Mouse (Mus musculus) hindbrain, embryonic 15.5 days (tissue): ENCODE measurements around the gene Rpa3. TPM values are rescaled to one million over a fixed set of nuclear protein-coding genes. Genes with fewer than 3 reads are reported as not detected.

Experiments used
- ATAC-seq: fragments of 200-750 bp; cut with Nextera tagmentation; 2 replicates; pipeline ENCODE4 v1.8.0; 2017; ENCODE audit warnings: low read depth, moderate number of reproducible peaks, moderate TSS enrichment; ENCODE audit not compliant: low FRiP score
- H3K27ac ChIP-seq: fragments of 300-500 bp; sonication (generic); replicated peaks from 2 replicates; pipeline ENCODE4 v1.5.1; 2015; ENCODE audit warnings: mild to moderate bottlenecking, inconsistent platforms
- H3K27me3 ChIP-seq: fragments of 300-500 bp; sonication (generic); 2 replicates; pipeline ENCODE4 v1.6.1; 2015; ENCODE audit warnings: control low read depth, inconsistent platforms
- H3K36me3 ChIP-seq: fragments of 300-500 bp; sonication (generic); 2 replicates; pipeline ENCODE4 v1.6.1; 2015; ENCODE audit warnings: control low read depth, inconsistent platforms
- H3K4me1 ChIP-seq: fragments of 300-500 bp; sonication (generic); replicated peaks from 2 replicates; pipeline ENCODE4 v1.6.1; 2015; ENCODE audit warnings: control low read depth, inconsistent platforms
- H3K4me2 ChIP-seq: fragments of 300-500 bp; sonication (generic); 2 replicates; pipeline ENCODE4 v1.6.1; 2015; ENCODE audit warnings: moderate library complexity, mild to moderate bottlenecking, inconsistent platforms
- H3K4me3 ChIP-seq: fragments of 300-500 bp; sonication (generic); 2 replicates; pipeline ENCODE4 v1.5.1; 2015; ENCODE audit warnings: mild to moderate bottlenecking, inconsistent platforms
- H3K9ac ChIP-seq: fragments of 300-500 bp; sonication (generic); 2 replicates; pipeline ENCODE4 v1.6.1; 2015; ENCODE audit warnings: inconsistent platforms
- H3K9me3 ChIP-seq: fragments of 300-500 bp; sonication (generic); 2 replicates; pipeline ENCODE4 v1.6.1; 2016; ENCODE audit warnings: control low read depth, inconsistent platforms
- WGBS: fragments of 180-500 bp; shearing (Covaris S2); methylation state at CpG from one replicate; pipeline ENCODE4 v1.1.7; 2015; 5-methylcytosine and 5-hydroxymethylcytosine counted together
- polyA plus RNA-seq: library from polyadenylated mRNA; unstranded; fragments of >200 nt; fragmentation: Nextera tagmentation; extraction: Ambion mirVana; gene quantifications from 2 replicates; pipeline ENCODE4 v1.2.1, GENCODE M21; 2015

Gene Rpa3
- polyA plus RNA-seq, 1 experiment from 2014 or later: 47.7 TPM

DNA sequence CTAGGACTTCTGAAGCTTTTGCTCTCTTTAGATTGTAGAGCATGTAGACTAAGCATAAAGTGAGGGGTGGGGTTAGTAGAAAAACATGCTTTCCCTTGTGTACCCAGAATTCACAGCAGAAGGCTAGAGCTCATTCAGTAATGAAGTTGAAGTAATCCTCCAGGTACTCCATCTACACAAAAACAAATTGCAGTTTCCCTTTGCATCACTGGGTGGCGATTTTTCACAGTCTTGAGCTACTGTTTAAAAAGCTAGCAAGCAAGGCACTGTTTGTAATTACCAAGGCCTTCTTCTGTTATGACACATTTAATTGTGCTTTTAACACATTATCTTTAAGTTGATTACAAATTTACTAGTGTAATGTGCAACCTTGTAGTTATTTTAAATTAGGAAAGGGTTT lies 16.1 kb upstream of the Rpa3 start:
- WGBS: 8% methylated on average over 1 of the region's 1 CpGs
- H3K27ac ChIP-seq: no peak overlapping the region
- ATAC-seq: peak; percentile 75; the same call in 1 of the 2 replicates

DNA sequence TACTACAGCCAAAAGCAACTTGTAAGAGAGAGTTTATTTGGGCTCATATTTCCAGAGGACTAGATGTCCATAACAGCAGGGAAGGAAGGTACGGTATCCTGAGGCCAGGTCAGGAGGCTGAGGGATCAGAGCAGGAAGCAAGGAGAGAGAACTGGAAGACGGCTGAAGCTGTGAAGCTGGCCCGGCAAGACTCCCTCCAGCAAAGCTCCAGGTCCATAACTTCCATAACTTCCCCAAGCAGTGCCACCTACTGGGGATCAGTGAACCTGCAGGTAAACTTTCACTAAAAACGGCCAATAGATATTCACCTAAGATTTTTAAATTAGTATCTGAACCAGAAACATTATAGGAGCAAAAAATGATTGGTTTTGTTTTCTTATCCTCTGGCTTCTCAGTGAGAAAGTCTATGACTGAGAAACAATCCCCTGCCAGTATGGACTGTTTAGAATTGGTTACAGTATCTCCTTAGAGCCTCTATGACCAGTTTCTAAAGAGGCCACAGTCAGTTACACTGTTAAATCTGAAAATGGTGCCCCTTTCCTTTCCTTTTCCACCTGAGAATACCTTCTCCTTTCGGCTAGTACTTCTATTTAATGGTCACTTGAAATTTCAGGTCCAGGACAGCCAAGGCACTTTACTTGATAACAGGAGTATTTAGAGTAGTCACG lies 15.5 kb upstream of the Rpa3 start:
- WGBS: 43% methylated on average over 6 of the region's 6 CpGs
- H3K27me3 ChIP-seq: no peaks in the 10 kb centered on the region
- H3K36me3 ChIP-seq: peaks cover 8% of the 10 kb centered on the region
- no peak overlapping the region for H3K4me3 ChIP-seq
- ATAC-seq: no peak
- no peak overlapping the region for H3K27ac ChIP-seq
- H3K9me3 ChIP-seq: no peaks in the 10 kb centered on the region
- 0 out of 2 replicates have a peak, but pooled peaks cover 4% of the 10 kb centered on the region for H3K4me1 ChIP-seq
- no peak overlapping the region for H3K9ac ChIP-seq
- H3K4me2 ChIP-seq: no peak overlapping the region

More for the DNA sequence above, 16.1 kb upstream of the Rpa3 start:
- Histone ChIP-seq H3K4me1 (0 out of 2 replicates have a peak, but pooled peaks cover 4% of the 10 kb centered on the region), H3K9me3 (no peaks in the 10 kb centered on the region), H3K27me3 (no peaks in the 10 kb centered on the region), H3K4me3 (no peak overlapping the region), H3K9ac (no peak overlapping the region), H3K36me3 (peaks cover 8% of the 10 kb centered on the region), H3K4me2 (no peak overlapping the region)

DNA sequence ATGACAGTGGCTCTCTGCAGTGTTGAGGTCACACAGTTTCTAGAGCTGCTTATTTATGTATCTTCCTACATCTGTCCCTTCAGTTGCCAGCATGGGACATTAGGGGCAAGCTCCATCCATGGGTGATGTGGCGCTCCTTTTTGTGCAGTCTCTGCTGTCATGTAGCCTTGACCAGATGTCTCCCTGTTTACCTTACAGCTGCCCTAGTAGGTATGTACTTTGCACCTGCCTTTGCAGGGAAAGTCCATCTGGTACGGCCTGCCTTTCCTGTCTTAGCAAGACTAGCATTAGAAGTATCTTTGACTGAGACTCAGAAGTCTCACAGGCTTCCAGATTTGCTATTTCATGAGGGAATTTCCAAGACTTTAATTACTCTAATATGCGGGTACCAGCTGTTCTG lies 12.1 kb upstream of the Rpa3 start:
- no peak overlapping the region for H3K4me3 ChIP-seq
- WGBS: 89% methylated on average over 3 of the region's 3 CpGs

DNA sequence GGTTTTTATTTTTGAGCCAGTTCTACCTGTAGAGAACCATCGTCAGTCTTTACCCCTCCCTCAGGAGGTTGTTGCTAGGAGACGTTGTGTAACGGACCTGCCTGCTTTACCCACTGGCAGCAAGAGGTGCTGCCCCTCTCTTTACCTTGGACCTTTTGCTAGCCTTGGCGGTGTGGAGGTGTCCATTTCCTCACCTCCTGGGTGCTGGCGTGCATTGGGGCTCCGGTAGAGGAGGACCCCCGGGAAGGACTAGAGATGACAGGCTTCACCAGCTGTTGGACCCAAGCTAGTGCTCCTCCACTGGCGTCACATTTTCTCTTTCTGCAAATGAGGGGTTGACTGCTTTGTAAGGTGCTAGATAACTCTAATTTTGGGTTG lies 683 bp upstream of the Rpa3 start:
- peaks cover 20% of the 10 kb centered on the region for H3K4me1 ChIP-seq
- H3K36me3 ChIP-seq: peaks cover 8% of the 10 kb centered on the region; the same call in 1 of the 2 replicates
- ATAC-seq: no peak
- H3K9me3 ChIP-seq: no peaks in the 10 kb centered on the region
- peak overlapping the region; percentile 73 for H3K4me2 ChIP-seq
- peak overlapping the region; percentile 94 for H3K27ac ChIP-seq
- peak overlapping the region; percentile 84 for H3K9ac ChIP-seq
- under 1% methylated on average over 8 of the region's 8 CpGs for WGBS
- H3K27me3 ChIP-seq: no peaks in the 10 kb centered on the region
- peak overlapping the region; percentile 95 for H3K4me3 ChIP-seq

More for the DNA sequence above, 12.1 kb upstream of the Rpa3 start:
- H3K4me1 ChIP-seq: 0 out of 2 replicates have a peak, but pooled peaks cover 4% of the 10 kb centered on the region
- no peak overlapping the region for H3K27ac ChIP-seq
- H3K36me3 ChIP-seq: peaks cover 8% of the 10 kb centered on the region
- H3K4me2 ChIP-seq: no peak overlapping the region
- no peaks in the 10 kb centered on the region for H3K27me3 ChIP-seq
- H3K9me3 ChIP-seq: no peaks in the 10 kb centered on the region
- no peak overlapping the region for H3K9ac ChIP-seq
- ATAC-seq: no peak

- no peaks in the 10 kb centered on the region for H3K9me3 ChIP-seq
- H3K27ac ChIP-seq: peak overlapping the region; percentile 84
- no peaks in the 10 kb centered on the region for H3K27me3 ChIP-seq
- H3K36me3 ChIP-seq: peaks cover 13% of the 10 kb centered on the region; the same call in 1 of the 2 replicates
- H3K4me1 ChIP-seq: peaks cover 20% of the 10 kb centered on the region
- WGBS: 12% methylated on average over 6 of the region's 6 CpGs
- H3K9ac ChIP-seq: peak overlapping the region; percentile 60
- peak overlapping the region; percentile 72 for H3K4me2 ChIP-seq
- ATAC-seq: no peak
- H3K4me3 ChIP-seq: peak overlapping the region; percentile 95
Measured at GRCm38 (mm10) chr6:8258316-8258715, 657 bp downstream of the Rpa3 start.

DNA sequence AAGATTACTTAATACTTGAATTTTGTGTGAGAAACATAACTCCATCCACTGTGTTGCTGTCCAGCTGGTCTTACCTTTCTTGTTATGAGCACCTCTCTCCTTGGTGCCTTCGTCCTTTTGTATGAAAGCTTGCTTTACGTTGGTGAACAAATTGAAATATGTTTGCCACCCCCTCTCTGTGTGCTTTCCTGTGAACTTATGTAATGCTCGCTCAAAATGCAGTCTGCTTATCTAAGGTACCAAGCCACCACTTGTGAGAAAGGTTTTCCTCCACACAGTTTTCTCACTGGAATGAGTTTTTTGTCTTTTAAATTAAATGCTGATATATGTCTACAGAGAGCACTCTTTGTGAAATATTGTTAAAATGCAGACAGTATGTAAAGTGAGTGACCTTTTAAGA lies 30.4 kb downstream of the Rpa3 start:
- peaks cover 26% of the 10 kb centered on the region for H3K36me3 ChIP-seq
- no peak overlapping the region for H3K4me2 ChIP-seq
- WGBS: 91% methylated on average over 3 of the region's 3 CpGs
- ATAC-seq: no peak
- no peak overlapping the region for H3K9ac ChIP-seq
- no peaks in the 10 kb centered on the region for H3K27me3 ChIP-seq
- H3K4me1 ChIP-seq: no peaks in the 10 kb centered on the region
- no peak overlapping the region for H3K4me3 ChIP-seq
- H3K27ac ChIP-seq: no peak overlapping the region
- H3K9me3 ChIP-seq: no peaks in the 10 kb centered on the region

- ATAC-seq: no peak
- Histone ChIP-seq H3K36me3 (peaks cover 16% of the 10 kb centered on the region), H3K27me3 (no peaks in the 10 kb centered on the region), H3K27ac (no peak overlapping the region), H3K4me1 (no peaks in the 10 kb centered on the region), H3K4me3 (no peak overlapping the region), H3K9me3 (no peaks in the 10 kb centered on the region), H3K9ac (no peak overlapping the region), H3K4me2 (no peak overlapping the region)
- WGBS: 87% methylated on average over 3 of the region's 3 CpGs
Measured at GRCm38 (mm10) chr6:8227035-8227434, 31.9 kb downstream of the Rpa3 start.

DNA sequence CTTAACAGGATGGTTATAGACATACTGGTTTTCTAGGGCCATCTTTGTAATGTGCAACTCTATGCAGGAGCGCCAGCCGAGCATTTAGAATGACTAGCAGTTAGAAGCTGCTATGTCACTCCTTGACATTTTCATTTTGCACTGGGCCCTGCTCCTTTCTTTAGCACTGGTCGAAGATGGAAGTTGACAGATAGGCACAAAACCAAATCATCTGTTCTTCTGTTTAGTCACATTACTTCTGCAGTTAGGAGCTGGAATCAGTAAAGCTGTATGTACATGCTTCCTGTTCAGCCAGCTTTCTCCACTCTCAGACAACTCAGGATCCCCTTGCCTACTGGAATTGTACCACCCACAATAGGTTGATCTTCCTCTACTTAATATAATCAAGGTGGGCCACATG lies 48.3 kb downstream of the Rpa3 start:
- Histone ChIP-seq H3K27me3 (no peaks in the 10 kb centered on the region), H3K4me1 (peaks cover 14% of the 10 kb centered on the region), H3K27ac (no peak overlapping the region), H3K9me3 (no peaks in the 10 kb centered on the region), H3K4me2 (peak overlapping the region; percentile 65), H3K36me3 (peaks cover 16% of the 10 kb centered on the region), H3K4me3 (peak overlapping the region; percentile 63; the same call in 1 of the 2 replicates), H3K9ac (no peak overlapping the region)
- WGBS: 77% methylated on average over 3 of the region's 3 CpGs
- ATAC-seq: no peak

- peak; percentile 6; the same call in 1 of the 2 replicates for ATAC-seq
- WGBS: 10% methylated on average over 10 of the region's 10 CpGs
Measured at GRCm38 (mm10) chr6:8209866-8210186, 49.1 kb downstream of the Rpa3 start.

GRCm38 (mm10) chr6:8209047-8209865 lies 49.7 kb downstream of the Rpa3 start, which contains the start of gene Mios:
Mios (plus strand) TSS chr6:8209222.
- Histone ChIP-seq H3K4me3 (peak within 1 kb of the TSS; percentile 63), H3K9me3 (no peaks in the 10 kb centered on the region), H3K9ac (peak within 1 kb of the TSS; percentile 76), H3K4me1 (peaks cover 14% of the 10 kb centered on the region), H3K27ac (peak within 1 kb of the TSS; percentile 90), H3K36me3 (0 out of 2 replicates have a peak, but pooled peaks cover 4% of the 10 kb centered on the region), H3K4me2 (peak within 1 kb of the TSS; percentile 65), H3K27me3 (no peaks in the 10 kb centered on the region)
- under 1% methylated on average over 88 of the region's 90 CpGs for WGBS
- ATAC-seq: peak; percentile 98

More at GRCm38 (mm10) chr6:8209866-8210186, 49.1 kb downstream of the Rpa3 start:
- Histone ChIP-seq H3K9ac (peak overlapping the region; percentile 76), H3K36me3 (peaks cover 7% of the 10 kb centered on the region), H3K4me3 (peak overlapping the region; percentile 63), H3K9me3 (no peaks in the 10 kb centered on the region), H3K4me1 (peaks cover 14% of the 10 kb centered on the region), H3K4me2 (peak overlapping the region; percentile 65), H3K27ac (peak overlapping the region; percentile 90), H3K27me3 (no peaks in the 10 kb centered on the region)
